Mouse (Mus musculus): ENCODE data around the gene Cd5. TPM values are rescaled to one million over a fixed set of nuclear protein-coding genes. Genes with fewer than 3 reads are reported as not detected.

Cd5 gene
- polyA plus RNA-seq, 1 experiment from 2014 or later, result 0.11 TPM

DNA sequence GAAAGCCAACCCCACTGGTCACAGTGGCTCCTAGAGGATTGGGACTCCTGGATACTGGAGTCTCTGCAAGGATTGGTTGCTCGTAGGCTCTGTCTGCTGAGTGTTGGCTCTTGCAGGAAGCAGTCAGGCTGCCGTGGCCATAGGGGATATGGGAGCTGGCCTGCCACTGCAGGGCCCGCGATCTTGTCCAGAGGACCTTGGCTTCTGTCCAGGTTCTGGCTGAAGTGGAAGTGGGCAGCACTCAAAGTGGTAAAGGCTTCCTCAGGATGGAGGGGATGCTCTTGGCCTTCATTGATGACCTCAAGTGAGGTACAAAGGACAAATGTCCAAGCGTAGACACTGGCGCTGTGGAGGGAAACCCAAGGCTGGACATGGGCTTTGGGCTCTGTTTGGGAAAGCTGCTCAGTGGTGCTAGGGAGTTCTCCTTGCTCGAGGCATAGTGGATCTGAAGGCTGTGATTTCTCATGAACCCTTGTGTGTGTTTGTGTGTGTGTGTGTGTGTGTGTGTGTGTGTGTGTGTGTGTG lies 20.5 kb downstream of the Cd5 start:
- 56% methylated on average over 7 of the region's 7 CpGs for WGBS
- ATAC-seq (replicated peaks; ENCODE audit: low FRiP score, low read depth), result no peak
- no peaks in the 10 kb centered on the region for H3K9me3 ChIP-seq (replicated peaks; ENCODE audit: low read length)
- H3K9ac ChIP-seq (ENCODE audit: low read depth, low read length), result no peak overlapping the region
- H3K4me2 ChIP-seq (ENCODE audit: low read length), result no peak overlapping the region
- TF ChIP-seq CTCF (IDR thresholded peaks at IDR 0.05; ENCODE audit: low read depth), result no peak
- no peak overlapping the region for H3K4me3 ChIP-seq (replicated peaks; ENCODE audit: low read depth, low read length)
- H3K4me1 ChIP-seq (replicated peaks; ENCODE audit: insufficient read depth, low read length), result peaks cover 15% of the 10 kb centered on the region
- H3K27ac ChIP-seq, result no peak overlapping the region
- no peak for DNase-seq (ENCODE audit: low spot score)
- H3K36me3 ChIP-seq (ENCODE audit: insufficient read depth, low read length), result peaks cover 9% of the 10 kb centered on the region; the same call in 1 of the 2 replicates
- H3K27me3 ChIP-seq (ENCODE audit: insufficient read depth, low read length), result no peaks in the 10 kb centered on the region

DNA sequence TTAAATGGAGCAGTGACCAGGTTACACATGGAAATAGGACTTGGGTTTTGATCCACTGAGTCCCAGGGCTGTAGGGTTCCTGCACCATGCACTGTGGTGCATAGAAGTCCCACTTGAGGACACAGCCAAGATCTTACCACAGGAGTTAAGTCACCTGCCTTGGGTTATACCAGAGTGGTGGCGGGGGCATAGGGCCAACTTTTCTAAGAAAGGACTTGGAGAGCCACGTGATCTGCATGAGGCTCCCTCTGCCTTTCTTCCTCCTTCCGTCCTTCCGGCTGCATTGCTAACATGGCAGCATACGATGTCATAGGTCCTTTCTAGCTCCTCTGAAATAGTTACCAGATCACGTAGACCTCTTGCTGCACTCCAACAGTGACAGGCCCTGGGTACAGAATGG lies 23.3 kb downstream of the Cd5 start:
- 88% methylated on average over 6 of the region's 6 CpGs for WGBS
- peaks cover 37% of the 10 kb centered on the region for H3K36me3 ChIP-seq (ENCODE audit: insufficient read depth, low read length)
- DNase-seq (ENCODE audit: low spot score) (no peak), ATAC-seq (replicated peaks; ENCODE audit: low FRiP score, low read depth) (no peak)
- no peak overlapping the region for H3K4me3 ChIP-seq (replicated peaks; ENCODE audit: low read depth, low read length)
- H3K27me3 ChIP-seq (ENCODE audit: insufficient read depth, low read length), result no peaks in the 10 kb centered on the region
- no peak overlapping the region for H3K4me2 ChIP-seq (ENCODE audit: low read length)
- no peak overlapping the region for H3K27ac ChIP-seq
- H3K9me3 ChIP-seq (replicated peaks; ENCODE audit: low read length), result no peaks in the 10 kb centered on the region
- no peak overlapping the region for H3K9ac ChIP-seq (ENCODE audit: low read depth, low read length)
- TF ChIP-seq CTCF (IDR thresholded peaks at IDR 0.05; ENCODE audit: low read depth), result no peak
- H3K4me1 ChIP-seq (replicated peaks; ENCODE audit: insufficient read depth, low read length), result peaks cover 10% of the 10 kb centered on the region; the same call in 1 of the 2 replicates

DNA sequence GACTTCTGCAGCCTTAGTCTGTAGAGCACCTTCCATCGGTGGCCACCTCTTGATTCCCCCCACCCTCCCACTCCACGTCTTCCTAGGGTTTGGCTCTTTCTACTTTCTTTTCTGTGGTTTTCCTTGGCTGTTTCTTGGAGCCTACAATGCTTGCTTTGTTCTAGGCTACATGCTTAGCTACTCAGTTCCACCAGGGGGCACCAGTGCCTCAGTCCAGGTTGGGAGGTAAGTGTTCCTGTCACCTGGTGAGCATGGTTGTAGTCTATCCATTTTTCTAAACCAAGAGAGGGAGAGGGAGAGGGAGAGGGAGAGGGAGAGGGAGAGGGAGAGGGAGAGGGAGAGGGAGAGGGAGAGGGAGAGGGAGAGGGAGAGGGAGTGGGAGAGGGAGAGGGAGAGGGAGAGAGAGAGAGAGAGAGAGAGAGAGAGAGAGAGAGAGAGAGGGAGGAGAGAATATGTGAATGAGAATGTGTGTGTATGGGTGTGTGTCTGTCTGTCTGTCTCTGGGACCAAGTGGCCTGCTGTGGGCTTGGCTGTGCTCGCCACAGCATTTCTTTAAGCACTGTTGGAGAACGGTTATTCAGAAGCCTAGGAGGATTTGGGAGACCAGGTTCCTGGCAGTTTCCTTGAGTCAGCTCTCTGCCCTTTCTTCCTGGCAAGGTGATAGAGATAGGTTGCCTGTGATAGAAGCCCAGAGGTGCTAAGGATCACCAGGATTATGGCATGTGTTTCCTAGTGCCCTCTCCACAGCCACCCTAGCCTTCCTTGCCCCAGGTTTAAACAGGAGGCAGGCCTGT lies 23.9 kb downstream of the Cd5 start:
- Histone ChIP-seq H3K27me3 (ENCODE audit: insufficient read depth, low read length) (no peaks in the 10 kb centered on the region), H3K9me3 (replicated peaks; ENCODE audit: low read length) (no peaks in the 10 kb centered on the region), H3K4me3 (replicated peaks; ENCODE audit: low read depth, low read length) (no peak overlapping the region), H3K4me2 (ENCODE audit: low read length) (no peak overlapping the region), H3K9ac (ENCODE audit: low read depth, low read length) (no peak overlapping the region), H3K36me3 (ENCODE audit: insufficient read depth, low read length) (peaks cover 37% of the 10 kb centered on the region), H3K4me1 (replicated peaks; ENCODE audit: insufficient read depth, low read length) (peaks cover 4% of the 10 kb centered on the region; the same call in 1 of the 2 replicates), H3K27ac (no peak overlapping the region)
- peak; percentile 90 for TF ChIP-seq CTCF (IDR thresholded peaks at IDR 0.05; ENCODE audit: low read depth)
- ATAC-seq (replicated peaks; ENCODE audit: low FRiP score, low read depth), result 0 out of 2 replicates have a peak, but pooled peaks have one; percentile 44
- DNase-seq (ENCODE audit: low spot score), result peak; percentile 83
- 43% methylated on average over 4 of the region's 4 CpGs for WGBS

DNA sequence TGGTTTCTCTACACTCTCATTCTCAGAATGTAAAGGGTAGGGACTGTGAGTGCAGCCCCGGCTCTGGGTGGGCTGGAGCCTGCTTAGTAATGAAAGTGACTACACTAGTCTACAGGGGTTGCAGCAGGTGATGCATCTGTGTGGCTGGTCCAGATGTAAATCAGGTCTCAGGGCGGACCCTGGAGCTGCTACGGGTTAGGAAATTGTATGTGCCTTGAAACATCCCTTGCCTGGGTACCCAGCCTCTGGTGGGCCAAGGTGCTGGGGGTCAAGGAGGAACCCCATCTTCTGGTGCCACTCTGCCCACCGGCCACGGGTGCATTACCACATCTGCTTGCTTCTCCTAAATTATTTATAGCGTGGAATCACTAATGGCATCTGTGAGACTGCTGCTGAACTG lies 24.6 kb downstream of the Cd5 start:
- DNase-seq (ENCODE audit: low spot score), result no peak
- no peaks in the 10 kb centered on the region for H3K4me1 ChIP-seq (replicated peaks; ENCODE audit: insufficient read depth, low read length)
- 69% methylated on average over 6 of the region's 6 CpGs for WGBS
- ATAC-seq (replicated peaks; ENCODE audit: low FRiP score, low read depth), result no peak
- TF ChIP-seq CTCF (IDR thresholded peaks at IDR 0.05; ENCODE audit: low read depth), result no peak
- H3K9ac ChIP-seq (ENCODE audit: low read depth, low read length), result no peak overlapping the region
- no peak overlapping the region for H3K4me2 ChIP-seq (ENCODE audit: low read length)
- no peak overlapping the region for H3K27ac ChIP-seq
- H3K9me3 ChIP-seq (replicated peaks; ENCODE audit: low read length), result no peaks in the 10 kb centered on the region
- peaks cover 37% of the 10 kb centered on the region for H3K36me3 ChIP-seq (ENCODE audit: insufficient read depth, low read length)
- H3K27me3 ChIP-seq (ENCODE audit: insufficient read depth, low read length), result no peaks in the 10 kb centered on the region
- H3K4me3 ChIP-seq (replicated peaks; ENCODE audit: low read depth, low read length), result no peak overlapping the region

DNA sequence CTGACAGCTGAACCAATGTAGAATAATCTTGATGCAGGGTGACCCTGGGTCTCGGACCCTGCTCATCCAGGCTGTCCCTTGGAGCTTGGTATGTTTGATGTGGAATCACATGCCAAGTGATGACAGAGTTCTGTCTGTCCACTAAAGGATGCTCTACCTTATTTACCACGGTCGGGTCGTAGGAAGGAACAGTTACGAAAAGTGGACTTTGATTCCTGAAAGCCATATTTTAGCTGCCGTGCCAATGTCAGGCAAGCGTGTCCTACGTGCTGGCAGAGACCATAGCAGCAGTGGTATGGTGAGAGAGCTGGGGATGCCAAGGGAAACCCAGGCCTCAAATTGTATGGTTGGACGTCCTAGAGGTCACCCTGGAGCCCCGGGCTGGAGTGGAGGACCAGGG lies 25.3 kb downstream of the Cd5 start:
- TF ChIP-seq CTCF (IDR thresholded peaks at IDR 0.05; ENCODE audit: low read depth), result no peak

DNA sequence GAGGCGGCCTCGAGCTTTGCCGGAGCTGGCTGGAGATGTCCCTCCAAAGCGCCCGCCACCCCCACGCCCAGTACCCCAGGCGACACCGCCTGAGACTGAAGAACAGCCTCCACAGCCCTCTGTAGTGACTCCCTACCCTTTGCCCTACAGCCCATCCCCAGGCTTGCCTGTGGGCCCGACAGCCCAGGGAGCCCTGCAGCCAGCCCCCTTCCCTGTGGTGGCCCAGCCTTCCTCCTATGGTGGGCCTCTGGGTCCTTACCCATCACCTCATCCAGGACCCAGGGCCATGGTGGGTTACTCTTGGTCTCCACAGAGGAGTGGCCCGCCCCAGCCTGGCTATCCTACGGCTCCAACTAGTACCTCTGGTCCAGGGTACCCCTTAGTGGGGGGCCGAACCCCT lies 26.2 kb downstream of the Cd5 start:
- no peak for TF ChIP-seq CTCF (IDR thresholded peaks at IDR 0.05; ENCODE audit: low read depth)
- no peak overlapping the region for H3K27ac ChIP-seq
- ATAC-seq (replicated peaks; ENCODE audit: low FRiP score, low read depth) (no peak), DNase-seq (ENCODE audit: low spot score) (no peak)
- no peaks in the 10 kb centered on the region for H3K27me3 ChIP-seq (ENCODE audit: insufficient read depth, low read length)
- 98% methylated on average over 12 of the region's 12 CpGs for WGBS
- H3K36me3 ChIP-seq (ENCODE audit: insufficient read depth, low read length), result peaks cover 42% of the 10 kb centered on the region
- H3K9me3 ChIP-seq (replicated peaks; ENCODE audit: low read length), result no peaks in the 10 kb centered on the region
- H3K9ac ChIP-seq (ENCODE audit: low read depth, low read length), result no peak overlapping the region
- H3K4me3 ChIP-seq (replicated peaks; ENCODE audit: low read depth, low read length), result no peak overlapping the region
- no peak overlapping the region for H3K4me2 ChIP-seq (ENCODE audit: low read length)
- H3K4me1 ChIP-seq (replicated peaks; ENCODE audit: insufficient read depth, low read length), result no peaks in the 10 kb centered on the region

More for the DNA sequence above, 25.3 kb downstream of the Cd5 start:
- 89% methylated on average over 10 of the region's 10 CpGs for WGBS
- Histone ChIP-seq H3K27me3 (ENCODE audit: insufficient read depth, low read length) (no peaks in the 10 kb centered on the region), H3K4me2 (ENCODE audit: low read length) (no peak overlapping the region), H3K9ac (ENCODE audit: low read depth, low read length) (no peak overlapping the region), H3K27ac (no peak overlapping the region), H3K36me3 (ENCODE audit: insufficient read depth, low read length) (peaks cover 37% of the 10 kb centered on the region), H3K4me1 (replicated peaks; ENCODE audit: insufficient read depth, low read length) (no peaks in the 10 kb centered on the region), H3K4me3 (replicated peaks; ENCODE audit: low read depth, low read length) (no peak overlapping the region), H3K9me3 (replicated peaks; ENCODE audit: low read length) (no peaks in the 10 kb centered on the region)
- ATAC-seq (replicated peaks; ENCODE audit: low FRiP score, low read depth) (no peak), DNase-seq (ENCODE audit: low spot score) (no peak)

Data from kidney, postnatal 0 days (tissue).